Mouse (Mus musculus): Measurements from ENCODE around the gene Spg20. TPM values are rescaled to one million over a fixed set of nuclear protein-coding genes. Genes with fewer than 3 reads are reported as not detected.

Spg20 gene
- total and polyA plus RNA-seq, 2 experiments from 2014 or later: 10.0 to 18.4 TPM

GRCm38 (mm10) chr3:55144916-55145315 is 33.0 kb downstream of the Spg20 start:
- Histone ChIP-seq H3K4me3 (ENCODE audit: low read length) (no peak overlapping the region), H3K36me3 (ENCODE audit: insufficient read depth, low read length) (no peaks in the 10 kb centered on the region), H3K9ac (replicated peaks; ENCODE audit: low read length) (no peak overlapping the region), H3K4me2 (ENCODE audit: low read depth, low read length) (no peak overlapping the region), H3K4me1 (ENCODE audit: insufficient read depth, low read length) (no peaks in the 10 kb centered on the region), H3K27me3 (ENCODE audit: insufficient read depth, low read length) (no peaks in the 10 kb centered on the region), H3K9me3 (ENCODE audit: low read length) (no peaks in the 10 kb centered on the region), H3K27ac (no peak overlapping the region)
- ATAC-seq: no peak
- TF ChIP-seq CTCF (IDR thresholded peaks at IDR 0.05; ENCODE audit: low read depth): no peak
- DNase-seq (ENCODE audit: low spot score): no peak
- 55% methylated on average over 4 of the region's 4 CpGs for WGBS

DNA sequence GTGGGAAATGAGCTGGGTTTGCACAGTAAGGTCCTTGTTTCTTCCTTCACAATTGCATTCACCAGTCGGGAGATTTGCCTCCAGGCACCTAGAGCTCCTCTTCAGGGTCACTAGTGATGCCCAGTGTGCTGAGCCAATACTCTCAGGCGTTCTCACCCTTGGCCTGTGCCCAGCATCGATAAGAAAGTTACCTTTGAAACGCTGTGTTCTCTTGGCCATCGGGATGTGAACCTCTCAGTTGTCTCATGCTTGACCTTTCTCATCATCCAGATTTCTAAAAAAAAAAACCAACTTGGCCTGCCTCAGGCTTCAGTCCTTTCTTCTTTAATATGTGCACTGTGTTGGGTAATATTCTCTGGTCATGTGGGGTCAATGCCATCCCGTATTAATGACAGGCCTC is 34.5 kb downstream of the Spg20 start:
- no peak overlapping the region for H3K4me2 ChIP-seq (ENCODE audit: low read depth, low read length)
- no peak for TF ChIP-seq CTCF (IDR thresholded peaks at IDR 0.05; ENCODE audit: low read depth)
- no peaks in the 10 kb centered on the region for H3K27me3 ChIP-seq (ENCODE audit: insufficient read depth, low read length)
- 80% methylated on average over 6 of the region's 6 CpGs for WGBS
- no peaks in the 10 kb centered on the region for H3K36me3 ChIP-seq (ENCODE audit: insufficient read depth, low read length)
- no peaks in the 10 kb centered on the region for H3K9me3 ChIP-seq (ENCODE audit: low read length)
- ATAC-seq (no peak), DNase-seq (ENCODE audit: low spot score) (no peak)
- H3K4me1 ChIP-seq (ENCODE audit: insufficient read depth, low read length): no peaks in the 10 kb centered on the region
- H3K9ac ChIP-seq (replicated peaks; ENCODE audit: low read length): no peak overlapping the region
- no peak overlapping the region for H3K4me3 ChIP-seq (ENCODE audit: low read length)
- no peak overlapping the region for H3K27ac ChIP-seq

- Histone ChIP-seq H3K9me3 (ENCODE audit: low read length) (no peaks in the 10 kb centered on the region), H3K9ac (replicated peaks; ENCODE audit: low read length) (no peak overlapping the region), H3K4me3 (ENCODE audit: low read length) (no peak overlapping the region), H3K36me3 (ENCODE audit: insufficient read depth, low read length) (no peaks in the 10 kb centered on the region), H3K27me3 (ENCODE audit: insufficient read depth, low read length) (no peaks in the 10 kb centered on the region), H3K4me1 (ENCODE audit: insufficient read depth, low read length) (no peaks in the 10 kb centered on the region), H3K27ac (no peak overlapping the region), H3K4me2 (ENCODE audit: low read depth, low read length) (no peak overlapping the region)
- no peak for TF ChIP-seq CTCF (IDR thresholded peaks at IDR 0.05; ENCODE audit: low read depth)
- DNase-seq (ENCODE audit: low spot score): no peak
- WGBS: 83% methylated on average over 2 of the region's 2 CpGs
- ATAC-seq: no peak
Observed at GRCm38 (mm10) chr3:55147156-55147555, 35.2 kb downstream of the Spg20 start.

GRCm38 (mm10) chr3:55148091-55148490 is 36.2 kb downstream of the Spg20 start:
- Histone ChIP-seq H3K4me2 (ENCODE audit: low read depth, low read length) (no peak overlapping the region), H3K4me1 (ENCODE audit: insufficient read depth, low read length) (no peaks in the 10 kb centered on the region), H3K4me3 (ENCODE audit: low read length) (no peak overlapping the region), H3K9me3 (ENCODE audit: low read length) (no peaks in the 10 kb centered on the region), H3K9ac (replicated peaks; ENCODE audit: low read length) (no peak overlapping the region), H3K27ac (no peak overlapping the region), H3K27me3 (ENCODE audit: insufficient read depth, low read length) (no peaks in the 10 kb centered on the region), H3K36me3 (ENCODE audit: insufficient read depth, low read length) (no peaks in the 10 kb centered on the region)
- whole genome bisulfite sequencing: 27% methylated on average over 3 of the region's 3 CpGs
- TF ChIP-seq CTCF (IDR thresholded peaks at IDR 0.05; ENCODE audit: low read depth): no peak
- ATAC-seq (no peak), DNase-seq (ENCODE audit: low spot score) (no peak)

- ATAC-seq (peak; percentile 69), DNase-seq (ENCODE audit: low spot score) (peak; percentile 89)
- WGBS: 30% methylated on average over 7 of the region's 7 CpGs
- Histone ChIP-seq H3K27me3 (ENCODE audit: insufficient read depth, low read length) (no peaks in the 10 kb centered on the region), H3K27ac (no peak overlapping the region), H3K4me1 (ENCODE audit: insufficient read depth, low read length) (no peaks in the 10 kb centered on the region), H3K9me3 (ENCODE audit: low read length) (no peaks in the 10 kb centered on the region), H3K4me2 (ENCODE audit: low read depth, low read length) (no peak overlapping the region), H3K36me3 (ENCODE audit: insufficient read depth, low read length) (no peaks in the 10 kb centered on the region), H3K9ac (replicated peaks; ENCODE audit: low read length) (no peak overlapping the region), H3K4me3 (ENCODE audit: low read length) (no peak overlapping the region)
- peak; percentile 94 for TF ChIP-seq CTCF (IDR thresholded peaks at IDR 0.05; ENCODE audit: low read depth)
Observed at GRCm38 (mm10) chr3:55151656-55152433, 39.9 kb downstream of the Spg20 start.

DNA sequence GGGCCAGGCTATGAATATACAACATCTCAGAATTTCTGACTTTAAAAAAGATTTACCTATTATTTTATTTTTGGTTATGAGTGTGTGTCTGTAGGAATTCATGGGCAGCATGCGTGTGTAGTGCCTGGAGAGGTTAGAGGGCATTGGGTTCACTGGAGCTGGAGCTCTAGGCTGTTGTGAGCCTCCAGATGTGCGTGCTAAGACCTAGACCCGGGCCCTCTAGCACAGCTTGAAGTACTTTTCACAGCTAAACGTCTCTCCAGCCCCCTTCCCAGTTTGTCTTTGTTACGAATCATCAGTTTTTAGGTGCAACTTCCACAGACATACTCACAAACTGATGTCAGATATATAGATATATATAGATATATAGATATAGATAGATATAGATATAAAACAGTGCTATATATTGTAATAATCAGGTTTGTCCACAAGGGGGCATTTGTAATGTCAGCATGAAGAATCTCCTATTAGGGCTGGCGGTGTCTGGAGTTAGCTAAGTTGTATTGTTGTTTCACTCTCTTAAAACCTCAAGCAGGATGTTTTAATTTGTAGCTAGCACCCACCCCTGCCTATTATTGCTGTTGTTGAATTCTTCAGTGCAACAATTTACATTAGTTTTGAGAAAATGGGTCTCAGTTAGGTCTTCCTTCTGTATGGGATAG is 40.9 kb downstream of the Spg20 start:
- DNase-seq (ENCODE audit: low spot score) (peak; percentile 79), ATAC-seq (no peak)
- Histone ChIP-seq H3K4me3 (ENCODE audit: low read length) (no peak overlapping the region), H3K9me3 (ENCODE audit: low read length) (no peaks in the 10 kb centered on the region), H3K9ac (replicated peaks; ENCODE audit: low read length) (no peak overlapping the region), H3K4me1 (ENCODE audit: insufficient read depth, low read length) (no peaks in the 10 kb centered on the region), H3K27ac (no peak overlapping the region), H3K27me3 (ENCODE audit: insufficient read depth, low read length) (no peaks in the 10 kb centered on the region), H3K4me2 (ENCODE audit: low read depth, low read length) (no peak overlapping the region), H3K36me3 (ENCODE audit: insufficient read depth, low read length) (no peaks in the 10 kb centered on the region)
- 64% methylated on average over 6 of the region's 6 CpGs for WGBS
- TF ChIP-seq CTCF (IDR thresholded peaks at IDR 0.05; ENCODE audit: low read depth): peak; percentile 55

GRCm38 (mm10) chr3:55154163-55154562 is 42.3 kb downstream of the Spg20 start:
- ATAC-seq: no peak
- no peak overlapping the region for H3K4me3 ChIP-seq (ENCODE audit: low read length)
- WGBS: 88% methylated on average over 7 of the region's 7 CpGs

More at GRCm38 (mm10) chr3:55154163-55154562, 42.3 kb downstream of the Spg20 start:
- Histone ChIP-seq H3K36me3 (ENCODE audit: insufficient read depth, low read length) (no peaks in the 10 kb centered on the region), H3K9me3 (ENCODE audit: low read length) (no peaks in the 10 kb centered on the region), H3K27me3 (ENCODE audit: insufficient read depth, low read length) (no peaks in the 10 kb centered on the region), H3K4me1 (ENCODE audit: insufficient read depth, low read length) (no peaks in the 10 kb centered on the region), H3K27ac (no peak overlapping the region), H3K9ac (replicated peaks; ENCODE audit: low read length) (no peak overlapping the region), H3K4me2 (ENCODE audit: low read depth, low read length) (no peak overlapping the region)
- no peak for DNase-seq (ENCODE audit: low spot score)
- no peak for TF ChIP-seq CTCF (IDR thresholded peaks at IDR 0.05; ENCODE audit: low read depth)
